Mouse (Mus musculus) CH12.LX (cell line): Measurements from ENCODE around the gene Gm11939. TPM values are rescaled to one million over a fixed set of nuclear protein-coding genes. Genes with fewer than 3 reads are reported as not detected.

ENCODE experiments used
- DNase-seq: peaks from one replicate; pipeline ENCODE4 v3.0.0-alpha.2; 2013; ENCODE audit errors: extremely low read depth
- H3K27ac ChIP-seq: 2 replicates; pipeline ENCODE4 v1.5.1; 2012; ENCODE audit warnings: low read depth, mild to moderate bottlenecking, control low read depth, moderate library complexity; ENCODE audit not compliant: insufficient read depth
- H3K27me3 ChIP-seq: replicated peaks from 2 replicates; pipeline ENCODE3; 2012; ENCODE audit warnings: inconsistent platforms
- H3K36me3 ChIP-seq, 2 experiments: replicated peaks in 1 of 2; 2 replicates each; pipeline versions ENCODE3 to v1.6.1; 2012; ENCODE audit warnings: inconsistent platforms in 1 of 2, low read length in 1 of 2, mild to moderate bottlenecking in 1 of 2, mixed read lengths in 1 of 2, moderate library complexity in 1 of 2; ENCODE audit not compliant: control insufficient read depth in 1 of 2, insufficient read depth in 1 of 2
- H3K4me1 ChIP-seq, 2 experiments: 2 replicates each; pipeline ENCODE4 v1.6.1; 2012; ENCODE audit warnings: inconsistent platforms in 1 of 2, moderate library complexity in 1 of 2; ENCODE audit not compliant: insufficient read depth in 2 of 2, control insufficient read depth in 1 of 2
- H3K4me2 ChIP-seq: 2 replicates; pipeline ENCODE4 v1.6.1; 2012; ENCODE audit warnings: low read depth, mild to moderate bottlenecking, control low read depth; ENCODE audit not compliant: poor library complexity, insufficient read depth, severe bottlenecking
- H3K4me3 ChIP-seq, 3 experiments: fragments of 150-350 bp in 1 of 3; sonication (generic) in 1 of 3; replicated peaks in 1 of 3; 2 replicates each; pipeline versions ENCODE3 to v1.5.1; 2011 to 2012; ENCODE audit warnings: low read depth in 2 of 3, low read length in 2 of 3, mild to moderate bottlenecking in 2 of 3, moderate library complexity in 2 of 3, control low read depth in 1 of 3, improper control_type of control experiment in 1 of 3, inconsistent platforms in 1 of 3, mixed read lengths in 1 of 3; ENCODE audit not compliant: poor library complexity in 1 of 3
- H3K79me2 ChIP-seq: replicated peaks from 2 replicates; pipeline ENCODE4 v1.6.1; 2012; ENCODE audit warnings: mild to moderate bottlenecking, moderate library complexity; ENCODE audit not compliant: control insufficient read depth, poor library complexity, insufficient read depth, severe bottlenecking; ENCODE audit errors: extremely low read depth
- H3K9ac ChIP-seq: 2 replicates; pipeline ENCODE4 v1.6.1; 2012; ENCODE audit warnings: low read depth, mild to moderate bottlenecking, control low read depth, moderate library complexity; ENCODE audit not compliant: insufficient read depth
- H3K9me3 ChIP-seq: replicated peaks from 2 replicates; pipeline ENCODE3; 2012; ENCODE audit warnings: low read length, inconsistent platforms, mixed read lengths
- CHD1 ChIP-seq: IDR thresholded peaks from 2 replicates; pipeline ENCODE4 v1.6.1; 2012; ENCODE audit warnings: low read depth, low read length, improper control_type of control experiment, inconsistent platforms
- CTCF ChIP-seq, 2 experiments: IDR thresholded peaks in 1 of 2; conservative IDR thresholded peaks in 1 of 2; 2 replicates each; pipeline ENCODE4 v1.5.1; 2011 to 2012; ENCODE audit warnings: low read depth in 2 of 2, low read length in 2 of 2, improper control_type of control experiment in 1 of 2, inconsistent platforms in 1 of 2, mild to moderate bottlenecking in 1 of 2, moderate library complexity in 1 of 2
- ELF1 ChIP-seq: IDR thresholded peaks from 2 replicates; pipeline ENCODE4 v1.6.1; 2014; ENCODE audit warnings: low read depth, mild to moderate bottlenecking, inconsistent platforms, low read length, improper control_type of control experiment
- EP300 ChIP-seq: IDR thresholded peaks from 2 replicates; pipeline ENCODE4 v1.6.1; 2011; ENCODE audit warnings: low read length, improper control_type of control experiment
- ETS1 ChIP-seq: conservative IDR thresholded peaks from 2 replicates; pipeline ENCODE4 v1.6.1; 2012; ENCODE audit warnings: low read depth, mild to moderate bottlenecking, inconsistent platforms, low read length, improper control_type of control experiment, moderate library complexity
- GABPA ChIP-seq: IDR thresholded peaks from 2 replicates; pipeline ENCODE4 v1.6.1; 2012; ENCODE audit warnings: low read depth, low read length, improper control_type of control experiment, inconsistent platforms; ENCODE audit not compliant: insufficient replicate concordance
- JUND ChIP-seq: conservative IDR thresholded peaks from 2 replicates; pipeline ENCODE4 v1.6.1; 2011; ENCODE audit warnings: low read depth, low read length, improper control_type of control experiment
- KAT2A ChIP-seq: IDR thresholded peaks from 2 replicates; pipeline ENCODE4 v1.6.1; 2012; ENCODE audit warnings: low read length, improper control_type of control experiment, inconsistent platforms; ENCODE audit not compliant: insufficient replicate concordance
- MAX ChIP-seq: IDR thresholded peaks from 2 replicates; pipeline ENCODE4 v1.6.1; 2011; ENCODE audit warnings: low read length, improper control_type of control experiment
- MXI1 ChIP-seq: IDR thresholded peaks from 2 replicates; pipeline ENCODE4 v1.6.1; 2011; ENCODE audit warnings: mild to moderate bottlenecking, low read depth, low read length, improper control_type of control experiment
- NELFE ChIP-seq: IDR thresholded peaks from 2 replicates; pipeline ENCODE4 v1.6.1; 2011; ENCODE audit warnings: low read depth, low read length, improper control_type of control experiment
- PAX5 ChIP-seq: IDR thresholded peaks from 2 replicates; pipeline ENCODE4 v1.6.1; 2012; ENCODE audit warnings: low read length, inconsistent platforms, mixed read lengths
- RAD21 ChIP-seq: IDR thresholded peaks from 2 replicates; pipeline ENCODE4 v1.6.1; 2011; ENCODE audit warnings: low read depth, mild to moderate bottlenecking, low read length, improper control_type of control experiment, moderate library complexity
- TBP ChIP-seq: conservative IDR thresholded peaks from 2 replicates; pipeline ENCODE4 v1.6.1; 2011; ENCODE audit warnings: low read depth, low read length, improper control_type of control experiment
- TCF12 ChIP-seq: IDR thresholded peaks from 2 replicates; pipeline ENCODE4 v1.6.1; 2014; ENCODE audit warnings: low read depth, mild to moderate bottlenecking, inconsistent platforms, low read length, improper control_type of control experiment
- USF1 ChIP-seq: IDR thresholded peaks from 2 replicates; pipeline ENCODE4 v1.6.1; 2014; ENCODE audit warnings: low read depth, mild to moderate bottlenecking, inconsistent platforms, low read length, improper control_type of control experiment
- ZC3H11A ChIP-seq: IDR thresholded peaks from 2 replicates; pipeline ENCODE4 v1.6.1; 2012; ENCODE audit warnings: low read depth, mild to moderate bottlenecking, inconsistent platforms, low read length, improper control_type of control experiment
- ZNF384 ChIP-seq: IDR thresholded peaks from 2 replicates; pipeline ENCODE4 v1.6.1; 2012; ENCODE audit warnings: low read depth, low read length, improper control_type of control experiment, inconsistent platforms
- dilution Hi-C: fragments of 300-500 bp; cut with MboI; formaldehyde crosslinking; loops from 2 replicates; pipeline ENCODE4 v1.14.3; 2020; ENCODE audit warnings: low sequenced_read_pairs; ENCODE audit not compliant: extremely low pct_unique_long_range_greater_than_20kb, extremely low pct_ligation_motif_present
- in situ Hi-C: fragments of 300-500 bp; cut with MboI; formaldehyde crosslinking; loops from 3 replicates; pipeline ENCODE4 v1.14.3; 2019; ENCODE audit warnings: low sequenced_read_pairs, low pct_ligation_motif_present, low pct_unique_long_range_greater_than_20kb, mixed read lengths
- polyA plus RNA-seq: library from polyadenylated mRNA; unstranded; fragments of >175 nt; gene quantifications from 2 replicates; pipeline ENCODE4 v1.2.1, GENCODE M21; 2012; ENCODE audit warnings: low read depth; ENCODE audit not compliant: insufficient read length
- total RNA-seq, 2 experiments: library from RNA; depleted of rRNA; stranded (reverse); fragments of 300-350 nt in 1 of 2; fragments of >200 nt in 1 of 2; gene quantifications; 2 replicates each; pipeline ENCODE4 v1.2.3; 2012 to 2014

The Gm11939 gene
- total and polyA plus RNA-seq, 3 experiments: not detected

DNA sequence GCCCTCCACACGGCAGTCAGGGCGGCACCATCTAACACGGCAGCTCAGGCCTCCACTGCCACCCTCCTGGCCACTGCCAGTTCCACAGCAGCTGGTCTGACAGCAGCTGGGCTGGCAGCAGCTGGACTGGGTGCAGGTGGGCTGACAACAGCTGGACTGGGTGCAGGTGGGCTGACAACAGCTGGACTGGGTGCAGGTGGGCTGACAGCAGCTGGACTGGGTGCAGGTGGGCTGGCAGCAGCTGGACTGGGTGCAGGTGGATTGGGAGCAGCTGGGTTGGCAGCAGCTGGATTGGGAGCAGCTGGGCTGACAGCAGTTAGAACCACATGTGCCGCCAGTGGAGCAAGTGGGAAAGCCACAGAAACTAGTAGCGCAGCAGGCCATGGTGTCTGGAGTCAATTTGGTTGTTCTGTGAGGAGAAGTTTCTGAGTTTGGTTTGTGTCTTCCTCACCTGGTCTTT, 24.0 kb upstream of the Gm11939 start, which contains the start of gene Krtap1-4:
Gene Krtap1-4 (minus strand): TSS at position 410 of the 460 bp plus-strand sequence.
- in situ Hi-C loops: no loop called here
- Histone ChIP-seq H3K27me3 (peaks cover 72% of the 10 kb centered on the region), H3K4me1 (no peaks in the 10 kb centered on the region), H3K27ac (no peak within 1 kb of the TSS), H3K4me3 (no peak within 1 kb of the TSS), H3K36me3 (no peaks in the 10 kb centered on the region), H3K4me2 (no peak within 1 kb of the TSS), H3K9ac (no peak within 1 kb of the TSS), H3K9me3 (peaks cover 4% of the 10 kb centered on the region), H3K79me2 (no peaks in the 10 kb centered on the region)
- no peak for TF ChIP-seq USF1
- no peak for TF ChIP-seq ZNF384
- TF ChIP-seq TCF12: peak; percentile 47; the same call in 1 of the 2 replicates
- TF ChIP-seq KAT2A: no peak
- TF ChIP-seq TBP: no peak
- TF ChIP-seq CTCF (conservative IDR thresholded peaks at IDR 0.05 in 1 of 2, IDR thresholded peaks at IDR 0.05 in 1 of 2; ENCODE audit: low read depth in 2 of 2, low read length in 2 of 2): no peak
- TF ChIP-seq NELFE: no peak
- no peak for TF ChIP-seq RAD21
- dilution Hi-C loops: no loop called here
- DNase-seq: no peak

DNA sequence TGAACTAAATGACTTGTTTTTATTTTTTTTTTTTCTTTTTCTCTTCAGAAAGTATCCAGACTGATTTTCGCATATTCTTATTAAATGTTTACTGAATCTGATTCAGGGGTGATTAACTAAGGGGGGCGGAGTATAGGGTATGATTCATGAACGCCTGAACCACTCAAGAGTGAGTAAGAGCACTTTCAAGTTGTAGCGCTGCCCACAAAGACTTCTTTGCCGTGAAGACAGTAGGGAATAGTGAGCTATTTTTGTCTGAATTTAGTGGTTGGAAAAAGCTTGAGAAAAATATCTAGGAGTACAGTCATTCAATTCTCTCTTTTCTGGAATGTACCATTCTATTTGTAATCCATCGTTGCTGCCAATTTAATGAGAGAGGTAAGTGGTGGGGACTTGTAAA, 22.3 kb upstream of the Gm11939 start:
- no peaks in the 10 kb centered on the region for H3K4me1 ChIP-seq
- TF ChIP-seq ZC3H11A: no peak
- no peak for TF ChIP-seq RAD21
- no peak for TF ChIP-seq EP300
- TF ChIP-seq CHD1: no peak
- no peak for TF ChIP-seq MAX
- TF ChIP-seq GABPA: no peak
- TF ChIP-seq CTCF (conservative IDR thresholded peaks at IDR 0.05 in 1 of 2, IDR thresholded peaks at IDR 0.05 in 1 of 2; ENCODE audit: low read depth in 2 of 2, low read length in 2 of 2): no peak
- no peak for TF ChIP-seq TCF12
- TF ChIP-seq ZNF384: no peak
- TF ChIP-seq ELF1: no peak
- TF ChIP-seq ETS1: no peak
- no peak for TF ChIP-seq JUND
- TF ChIP-seq PAX5: no peak
- no peak for TF ChIP-seq TBP
- TF ChIP-seq MXI1: no peak
- TF ChIP-seq, all 38 proteins: peak for 0
- peaks cover 74% of the 10 kb centered on the region for H3K27me3 ChIP-seq
- in situ Hi-C loops (no loop called here), dilution Hi-C loops (no loop called here)
- H3K9ac ChIP-seq: no peak overlapping the region
- H3K9me3 ChIP-seq: peaks cover 4% of the 10 kb centered on the region
- no peaks in the 10 kb centered on the region for H3K79me2 ChIP-seq
- no peaks in the 10 kb centered on the region for H3K36me3 ChIP-seq
- H3K4me3 ChIP-seq: no peak overlapping the region
- H3K4me2 ChIP-seq: no peak overlapping the region
- no peak for DNase-seq
- H3K27ac ChIP-seq: no peak overlapping the region
